Mouse (Mus musculus): Measurements from ENCODE around the gene Cdkl3. TPM values are rescaled to one million over a fixed set of nuclear protein-coding genes. Genes with fewer than 3 reads are reported as not detected.

Cdkl3 gene
- polyA plus RNA-seq, 1 experiment from 2014 or later = 28.8 TPM

DNA sequence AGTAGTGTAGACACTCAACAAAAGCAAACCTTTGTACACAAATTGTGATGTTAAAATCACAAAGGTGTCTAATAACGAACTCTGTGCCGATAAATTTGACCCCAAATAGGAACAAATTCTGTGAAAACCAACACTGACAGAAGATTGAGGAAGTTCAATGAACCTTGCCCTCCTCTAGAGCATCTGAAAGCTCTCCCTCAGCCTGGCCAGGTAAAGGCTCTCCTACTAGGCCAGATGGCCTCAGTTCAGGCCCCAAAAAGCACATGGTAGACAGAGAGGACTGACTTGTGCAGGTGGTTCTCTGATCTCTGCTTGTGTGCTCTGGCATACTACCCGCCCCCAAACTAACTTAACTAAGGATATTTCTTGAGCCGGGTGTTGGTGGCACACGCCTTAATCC lies 58.4 kb downstream of the Cdkl3 start:
- Histone ChIP-seq H3K4me3 (replicated peaks; ENCODE audit: low read depth, low read length) (no peak overlapping the region), H3K27me3 (ENCODE audit: control insufficient read depth, insufficient read depth, low read length) (no peaks in the 10 kb centered on the region), H3K27ac (replicated peaks; ENCODE audit: low read depth, low read length) (no peak overlapping the region), H3K4me2 (ENCODE audit: low read length) (no peak overlapping the region), H3K9ac (replicated peaks; ENCODE audit: low read length) (no peak overlapping the region), H3K36me3 (ENCODE audit: control insufficient read depth, insufficient read depth, low read length) (no peaks in the 10 kb centered on the region), H3K9me3 (ENCODE audit: control insufficient read depth, low read length) (no peaks in the 10 kb centered on the region), H3K4me1 (ENCODE audit: control insufficient read depth, insufficient read depth, low read length) (no peaks in the 10 kb centered on the region)
- 99% methylated on average over 5 of the region's 5 CpGs for WGBS
- no peak for ATAC-seq (ENCODE audit: low FRiP score, low TSS enrichment)
- DNase-seq = no peak

DNA sequence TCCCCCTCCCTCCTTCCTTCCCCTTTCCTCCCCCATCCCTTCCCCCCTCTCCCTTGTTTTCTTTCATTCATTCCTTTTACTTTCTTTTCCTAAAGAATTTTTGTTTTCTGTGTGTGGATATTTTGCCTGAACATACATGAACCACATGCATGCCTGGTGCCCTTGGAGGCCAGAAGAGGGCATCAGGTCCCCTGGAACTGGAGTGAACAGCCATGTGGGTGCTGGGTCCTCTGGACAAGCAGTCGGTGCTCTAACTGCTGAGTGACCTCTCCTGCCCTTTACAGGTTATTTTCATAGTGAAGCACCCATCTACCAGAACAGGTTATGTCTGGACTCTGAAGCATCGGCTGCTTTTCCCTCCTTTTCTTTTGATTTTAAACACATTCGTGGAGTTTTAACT lies 60.4 kb downstream of the Cdkl3 start:
- Histone ChIP-seq H3K4me2 (ENCODE audit: low read length) (no peak overlapping the region), H3K9me3 (ENCODE audit: control insufficient read depth, low read length) (no peaks in the 10 kb centered on the region), H3K4me3 (replicated peaks; ENCODE audit: low read depth, low read length) (no peak overlapping the region), H3K4me1 (ENCODE audit: control insufficient read depth, insufficient read depth, low read length) (no peaks in the 10 kb centered on the region), H3K36me3 (ENCODE audit: control insufficient read depth, insufficient read depth, low read length) (no peaks in the 10 kb centered on the region), H3K27ac (replicated peaks; ENCODE audit: low read depth, low read length) (no peak overlapping the region), H3K27me3 (ENCODE audit: control insufficient read depth, insufficient read depth, low read length) (no peaks in the 10 kb centered on the region), H3K9ac (replicated peaks; ENCODE audit: low read length) (no peak overlapping the region)
- 65% methylated on average over 3 of the region's 3 CpGs for WGBS
- DNase-seq (no peak), ATAC-seq (ENCODE audit: low FRiP score, low TSS enrichment) (no peak)

- WGBS = 14% methylated on average over 5 of the region's 5 CpGs
- no peak overlapping the region for H3K27ac ChIP-seq (replicated peaks; ENCODE audit: low read depth, low read length)
- H3K4me1 ChIP-seq (ENCODE audit: control insufficient read depth, insufficient read depth, low read length) = no peaks in the 10 kb centered on the region
- no peak for ATAC-seq (ENCODE audit: low FRiP score, low TSS enrichment)
- H3K36me3 ChIP-seq (ENCODE audit: control insufficient read depth, insufficient read depth, low read length) = no peaks in the 10 kb centered on the region
- H3K9ac ChIP-seq (replicated peaks; ENCODE audit: low read length) = no peak overlapping the region
- no peak overlapping the region for H3K4me2 ChIP-seq (ENCODE audit: low read length)
- DNase-seq = no peak
- H3K9me3 ChIP-seq (ENCODE audit: control insufficient read depth, low read length) = no peaks in the 10 kb centered on the region
- H3K27me3 ChIP-seq (ENCODE audit: control insufficient read depth, insufficient read depth, low read length) = no peaks in the 10 kb centered on the region
- H3K4me3 ChIP-seq (replicated peaks; ENCODE audit: low read depth, low read length) = no peak overlapping the region
Observed at GRCm38 (mm10) chr11:52065841-52066240, 61.8 kb downstream of the Cdkl3 start.

DNA sequence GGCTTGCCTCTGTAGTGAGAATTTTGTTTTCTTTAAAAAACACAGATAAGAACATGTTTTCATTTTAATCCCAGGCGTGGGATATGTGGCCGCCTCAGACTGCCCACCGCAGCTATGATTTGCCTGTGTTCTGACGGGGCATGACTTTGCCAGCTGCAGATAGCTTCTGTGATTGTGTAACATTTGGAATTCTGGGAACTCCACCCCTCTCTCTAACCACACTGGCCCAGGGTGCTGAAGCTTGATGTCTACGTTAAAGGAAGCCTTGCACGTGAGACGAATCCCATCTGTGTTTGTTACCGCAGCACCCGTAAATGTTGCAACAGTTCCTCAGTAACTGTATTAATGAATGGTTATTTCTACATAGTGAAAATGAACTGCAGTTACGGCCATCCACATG lies 67.7 kb downstream of the Cdkl3 start:
- H3K4me1 ChIP-seq (ENCODE audit: control insufficient read depth, insufficient read depth, low read length) = no peaks in the 10 kb centered on the region
- H3K27me3 ChIP-seq (ENCODE audit: control insufficient read depth, insufficient read depth, low read length) = no peaks in the 10 kb centered on the region
- H3K36me3 ChIP-seq (ENCODE audit: control insufficient read depth, insufficient read depth, low read length) = no peaks in the 10 kb centered on the region
- no peaks in the 10 kb centered on the region for H3K9me3 ChIP-seq (ENCODE audit: control insufficient read depth, low read length)
- 88% methylated on average over 10 of the region's 10 CpGs for WGBS
- H3K27ac ChIP-seq (replicated peaks; ENCODE audit: low read depth, low read length) = no peak overlapping the region
- H3K9ac ChIP-seq (replicated peaks; ENCODE audit: low read length) = no peak overlapping the region
- no peak overlapping the region for H3K4me2 ChIP-seq (ENCODE audit: low read length)
- no peak overlapping the region for H3K4me3 ChIP-seq (replicated peaks; ENCODE audit: low read depth, low read length)
- ATAC-seq (ENCODE audit: low FRiP score, low TSS enrichment) (no peak), DNase-seq (no peak)

DNA sequence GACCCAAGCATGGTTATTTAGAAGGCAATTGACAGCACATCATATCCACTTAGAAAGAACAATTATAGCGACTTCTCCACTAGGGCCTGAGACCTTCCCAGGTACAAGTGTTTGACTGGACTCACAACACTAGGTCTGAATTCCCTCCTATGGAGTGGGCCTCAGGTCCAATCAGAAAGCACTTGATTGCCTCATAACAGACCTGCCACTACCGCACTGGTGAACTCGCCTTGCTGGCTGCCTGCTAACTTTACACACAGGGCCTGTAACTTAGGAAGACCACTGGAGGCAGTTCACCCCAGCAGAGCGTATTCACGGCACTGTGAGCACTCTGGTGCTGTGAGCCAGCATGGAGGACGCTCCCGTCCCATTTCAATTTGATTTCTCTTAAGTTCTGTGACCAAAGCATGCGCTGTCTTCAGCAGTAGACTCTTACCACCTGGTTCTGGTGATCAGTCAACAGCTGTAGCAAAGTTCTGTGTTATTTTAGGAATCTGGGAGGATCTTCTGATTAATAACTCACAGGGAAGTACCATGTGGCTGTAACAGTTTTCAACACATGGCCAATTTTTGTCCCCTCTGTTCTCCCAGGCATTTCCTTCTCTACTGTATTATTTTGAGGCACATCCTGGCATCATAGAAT lies 69.6 kb downstream of the Cdkl3 start:
- Histone ChIP-seq H3K4me2 (ENCODE audit: low read length) (no peak overlapping the region), H3K9ac (replicated peaks; ENCODE audit: low read length) (no peak overlapping the region), H3K36me3 (ENCODE audit: control insufficient read depth, insufficient read depth, low read length) (no peaks in the 10 kb centered on the region), H3K27me3 (ENCODE audit: control insufficient read depth, insufficient read depth, low read length) (no peaks in the 10 kb centered on the region), H3K27ac (replicated peaks; ENCODE audit: low read depth, low read length) (no peak overlapping the region), H3K4me1 (ENCODE audit: control insufficient read depth, insufficient read depth, low read length) (no peaks in the 10 kb centered on the region), H3K9me3 (ENCODE audit: control insufficient read depth, low read length) (no peaks in the 10 kb centered on the region), H3K4me3 (replicated peaks; ENCODE audit: low read depth, low read length) (no peak overlapping the region)
- WGBS = 85% methylated on average over 8 of the region's 8 CpGs
- no peak for ATAC-seq (ENCODE audit: low FRiP score, low TSS enrichment)
- no peak for DNase-seq

DNA sequence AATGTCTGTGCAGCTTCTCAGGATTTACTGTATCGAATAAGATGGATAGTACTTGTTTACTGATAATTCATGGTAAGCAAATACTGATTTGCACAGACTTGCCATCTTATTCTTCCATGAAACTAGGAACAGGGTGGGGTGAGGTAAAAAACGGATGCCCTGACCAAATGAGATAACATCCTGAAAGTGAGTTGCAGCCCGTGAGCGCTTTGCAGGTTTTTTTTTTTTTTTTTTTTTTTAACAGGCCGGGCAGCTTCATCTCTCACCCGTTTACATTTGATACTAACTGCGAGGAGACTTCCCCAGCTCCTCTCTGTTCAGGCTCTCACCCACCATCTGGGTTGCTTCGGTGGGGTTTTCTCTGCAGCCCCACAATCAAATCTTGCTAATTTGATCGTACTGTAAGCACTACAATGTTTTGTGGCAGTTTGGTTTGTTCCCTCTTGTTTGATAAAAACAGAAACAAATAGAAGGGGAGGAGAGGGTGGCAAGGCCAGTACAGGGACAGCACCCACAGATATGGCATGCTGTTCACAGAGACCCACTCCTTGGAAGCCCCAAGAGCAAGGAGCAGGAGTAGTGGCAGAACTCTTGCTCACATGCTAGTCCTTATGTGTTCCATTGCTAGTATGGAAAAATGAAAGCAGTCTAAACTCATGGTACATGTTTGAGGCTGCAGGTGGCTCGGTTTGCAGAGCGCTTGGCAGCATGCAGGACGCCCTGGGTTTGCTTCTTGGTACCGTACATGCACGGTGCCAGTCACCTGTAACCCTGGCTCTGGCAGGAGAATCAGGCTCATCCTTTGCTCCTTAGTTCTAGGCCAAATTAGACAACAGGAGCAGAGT lies 70.8 kb downstream of the Cdkl3 start:
- no peak overlapping the region for H3K9ac ChIP-seq (replicated peaks; ENCODE audit: low read length)

GRCm38 (mm10) chr11:52075794-52076633 lies 72.0 kb downstream of the Cdkl3 start:
- no peak for DNase-seq

More for the DNA sequence above, 70.8 kb downstream of the Cdkl3 start:
- no peaks in the 10 kb centered on the region for H3K36me3 ChIP-seq (ENCODE audit: control insufficient read depth, insufficient read depth, low read length)
- ATAC-seq (ENCODE audit: low FRiP score, low TSS enrichment) = no peak
- DNase-seq = no peak
- WGBS = 79% methylated on average over 14 of the region's 14 CpGs
- no peak overlapping the region for H3K4me2 ChIP-seq (ENCODE audit: low read length)
- H3K27ac ChIP-seq (replicated peaks; ENCODE audit: low read depth, low read length) = no peak overlapping the region
- H3K4me3 ChIP-seq (replicated peaks; ENCODE audit: low read depth, low read length) = no peak overlapping the region
- no peaks in the 10 kb centered on the region for H3K4me1 ChIP-seq (ENCODE audit: control insufficient read depth, insufficient read depth, low read length)
- no peaks in the 10 kb centered on the region for H3K27me3 ChIP-seq (ENCODE audit: control insufficient read depth, insufficient read depth, low read length)
- H3K9me3 ChIP-seq (ENCODE audit: control insufficient read depth, low read length) = no peaks in the 10 kb centered on the region

DNA sequence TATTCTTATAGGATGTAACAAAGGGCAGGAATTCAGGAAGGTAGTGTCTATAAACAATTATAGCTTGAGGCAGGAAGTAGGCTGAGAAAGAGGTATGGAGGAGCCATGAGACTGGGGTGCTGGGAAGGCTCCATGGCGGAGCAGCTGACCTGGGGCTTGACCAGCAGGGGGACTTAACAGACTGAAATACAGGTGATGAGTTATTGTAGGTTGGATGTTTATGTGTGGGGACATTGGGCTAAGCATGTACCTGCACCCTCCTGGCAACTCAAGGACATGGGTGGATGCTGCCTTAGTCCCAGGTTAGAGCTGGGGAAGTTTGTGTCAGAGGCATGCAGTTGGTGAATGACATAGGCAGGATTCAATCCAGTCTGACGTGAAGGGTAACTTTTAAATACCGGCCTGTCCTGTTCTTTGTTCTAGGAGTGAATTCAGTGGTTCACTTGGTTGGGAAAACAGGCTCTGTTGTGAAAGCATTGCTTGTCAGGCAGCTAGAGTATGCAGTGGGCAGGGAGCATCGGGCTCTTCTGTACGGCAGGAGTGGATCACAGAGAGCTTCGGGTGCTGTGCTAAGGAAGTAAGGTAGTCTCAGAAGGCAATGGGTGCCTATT lies 72.8 kb downstream of the Cdkl3 start:
- Histone ChIP-seq H3K9me3 (ENCODE audit: control insufficient read depth, low read length) (no peaks in the 10 kb centered on the region), H3K27ac (replicated peaks; ENCODE audit: low read depth, low read length) (no peak overlapping the region), H3K9ac (replicated peaks; ENCODE audit: low read length) (no peak overlapping the region), H3K27me3 (ENCODE audit: control insufficient read depth, insufficient read depth, low read length) (no peaks in the 10 kb centered on the region), H3K4me2 (ENCODE audit: low read length) (no peak overlapping the region), H3K36me3 (ENCODE audit: control insufficient read depth, insufficient read depth, low read length) (no peaks in the 10 kb centered on the region), H3K4me1 (ENCODE audit: control insufficient read depth, insufficient read depth, low read length) (no peaks in the 10 kb centered on the region), H3K4me3 (replicated peaks; ENCODE audit: low read depth, low read length) (no peak overlapping the region)
- no peak for DNase-seq
- WGBS = 87% methylated on average over 6 of the region's 6 CpGs
- no peak for ATAC-seq (ENCODE audit: low FRiP score, low TSS enrichment)

More at GRCm38 (mm10) chr11:52075794-52076633, 72.0 kb downstream of the Cdkl3 start:
- Histone ChIP-seq H3K4me3 (replicated peaks; ENCODE audit: low read depth, low read length) (no peak overlapping the region), H3K4me2 (ENCODE audit: low read length) (no peak overlapping the region), H3K27me3 (ENCODE audit: control insufficient read depth, insufficient read depth, low read length) (no peaks in the 10 kb centered on the region), H3K36me3 (ENCODE audit: control insufficient read depth, insufficient read depth, low read length) (no peaks in the 10 kb centered on the region), H3K27ac (replicated peaks; ENCODE audit: low read depth, low read length) (no peak overlapping the region), H3K9ac (replicated peaks; ENCODE audit: low read length) (no peak overlapping the region), H3K9me3 (ENCODE audit: control insufficient read depth, low read length) (no peaks in the 10 kb centered on the region), H3K4me1 (ENCODE audit: control insufficient read depth, insufficient read depth, low read length) (no peaks in the 10 kb centered on the region)
- no peak for ATAC-seq (ENCODE audit: low FRiP score, low TSS enrichment)
- 73% methylated on average over 19 of the region's 19 CpGs for WGBS

All from midbrain, embryonic 14.5 days (tissue).